Mouse (Mus musculus) CD8-positive naive resting alpha-beta T cell, adult 2 months (primary cell): ENCODE results near the gene Pde12.
"Not testable (repeated sequence)": the region's sequence is repeated elsewhere in the genome, so short reads cannot be mapped to it uniquely, and the experiment has no call there.

Source experiments
- DNase-seq, 2 experiments: peaks; one replicate each; pipeline ENCODE4 v3.0.0; 2022; ENCODE audit warnings: low read depth in 2 of 2, low spot score in 2 of 2

Pde12 gene

GRCm38 (mm10) chr14:26669292-26670073 lies at the start of gene Pde12:
TSS of gene Pde12 (minus strand) at chr14:26669883.
- peak; percentile 76 to 83 for DNase-seq

- not testable (repeated sequence) for DNase-seq
Measured at GRCm38 (mm10) chr14:26705246-26705645, 35.6 kb upstream of the Pde12 start.

GRCm38 (mm10) chr14:26697912-26698311 lies 28.2 kb upstream of the Pde12 start:
- no peak for DNase-seq

GRCm38 (mm10) chr14:26692974-26693373 lies 23.3 kb upstream of the Pde12 start, which contains the start of gene Dnah12:
TSS of gene Dnah12 (plus strand) at chr14:26693274.
- DNase-seq, result no peak

- no peak for DNase-seq
Measured at GRCm38 (mm10) chr14:26691363-26691762, 21.7 kb upstream of the Pde12 start.

- DNase-seq, result no peak
Measured at GRCm38 (mm10) chr14:26690727-26691126, 21.0 kb upstream of the Pde12 start.

- no peak for DNase-seq
Measured at GRCm38 (mm10) chr14:26675791-26676190, 6.1 kb upstream of the Pde12 start.

GRCm38 (mm10) chr14:26675371-26675770 lies 5.7 kb upstream of the Pde12 start:
- no peak for DNase-seq

- not testable (repeated sequence) for DNase-seq
Measured at GRCm38 (mm10) chr14:26674476-26675169, 4.9 kb upstream of the Pde12 start.

- DNase-seq, result not testable (repeated sequence)
Measured at GRCm38 (mm10) chr14:26671870-26672615, 2.4 kb upstream of the Pde12 start.

GRCm38 (mm10) chr14:26670964-26671363 lies 1.3 kb upstream of the Pde12 start:
- no peak for DNase-seq

- peak; percentile 19 to 38 for DNase-seq
Measured at GRCm38 (mm10) chr14:26668371-26669291, 1.1 kb downstream of the Pde12 start.

GRCm38 (mm10) chr14:26667991-26668370 lies 1.7 kb downstream of the Pde12 start:
- DNase-seq, result no peak

- DNase-seq, result no peak
Measured at GRCm38 (mm10) chr14:26663851-26664250, 5.8 kb downstream of the Pde12 start.

GRCm38 (mm10) chr14:26662488-26662887 lies 7.2 kb downstream of the Pde12 start:
- DNase-seq, result no peak

- no peak for DNase-seq
Measured at GRCm38 (mm10) chr14:26662016-26662415, 7.7 kb downstream of the Pde12 start.

GRCm38 (mm10) chr14:26660233-26660632 lies 9.4 kb downstream of the Pde12 start:
- DNase-seq, result no peak

GRCm38 (mm10) chr14:26658178-26658577 lies 11.5 kb downstream of the Pde12 start:
- no peak for DNase-seq

GRCm38 (mm10) chr14:26651901-26652300 lies 17.8 kb downstream of the Pde12 start:
- DNase-seq, result peak in 1 of 2 experiments; percentile 39

- DNase-seq, result no peak
Measured at GRCm38 (mm10) chr14:26647811-26648210, 21.9 kb downstream of the Pde12 start.
